Mouse (Mus musculus) E14TG2a.4 (cell line): ENCODE data around the gene Sco1.

Source experiments
- CTCF ChIP-seq: conservative IDR thresholded peaks from 2 replicates; pipeline ENCODE4 v1.5.1; 2014; ENCODE audit warnings: low read length
- NANOG ChIP-seq: IDR thresholded peaks from 2 replicates; pipeline ENCODE4 v1.6.1; 2014; ENCODE audit warnings: borderline replicate concordance, low read length, mixed read lengths

- TF ChIP-seq CTCF (no peak), NANOG (no peak)
Measured at GRCm38 (mm10) chr11:67007961-67008360, 44.5 kb upstream of the Sco1 start.
